15 mouse cellular contexts compared by ENCODE assay signal in the genomic region with DNA sequence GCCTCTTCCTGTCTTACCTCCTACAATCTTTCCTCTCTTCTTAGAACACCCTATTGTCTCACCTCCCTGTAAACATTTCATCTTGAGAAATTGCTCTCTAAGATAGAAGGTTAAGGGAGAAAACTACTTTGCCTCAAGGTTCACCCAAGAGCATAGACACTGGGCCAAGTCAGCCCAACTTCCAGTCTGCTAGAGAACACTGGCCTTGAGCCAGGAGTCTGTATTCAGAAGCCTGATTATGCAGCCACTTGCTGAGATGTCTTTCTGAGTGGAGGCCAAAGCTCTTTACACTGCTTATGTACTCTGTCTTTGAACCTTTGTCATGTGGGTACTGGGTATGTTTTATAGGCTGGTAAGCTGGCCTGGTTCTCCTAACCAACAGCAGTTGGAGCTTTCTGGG.
A peak's percentile ranks its signal among the peaks of the same experiment; 100 is the strongest.
DNase-seq lines count a peak whose midpoint lies in the region; ATAC-seq and TF ChIP-seq lines count a peak whose summit lies in the region.
"Had no signal": no experiment of that assay in that cellular context is flagged by ENCODE, and none has a peak within 500 bp of the region (broad histone marks: within the 10 kb centered on the region; RNA-seq: fewer than 3 reads in every experiment).

No protein-coding gene starts in this region.

- TF ChIP-seq EP300 in lung, postnatal 0 days (IDR thresholded peaks at IDR 0.05): no peak

- no peak overlapping the region for H3K4me3 ChIP-seq in forebrain, embryonic 15.5 days
- no peak overlapping the region for H3K4me3 ChIP-seq in forebrain, embryonic 13.5 days
- H3K4me3 ChIP-seq in lung, postnatal 0 days (ENCODE audit: low read depth, low read length): no peak overlapping the region
- H3K4me3 ChIP-seq: heart, embryonic 10.5 days; lung, embryonic 15.5 days; myocyte; neural tube, embryonic 15.5 days had no signal

- no peaks in the 10 kb centered on the region for H3K27me3 ChIP-seq in forebrain, embryonic 15.5 days
- no peaks in the 10 kb centered on the region for H3K27me3 ChIP-seq in forebrain, embryonic 13.5 days
- H3K27me3 ChIP-seq in lung, postnatal 0 days (replicated peaks; ENCODE audit: insufficient read depth, low read length): no peaks in the 10 kb centered on the region
- H3K27me3 ChIP-seq: lung, embryonic 15.5 days; neural tube, embryonic 15.5 days had no signal

- no peak overlapping the region for H3K9ac ChIP-seq in forebrain, embryonic 15.5 days (replicated peaks)
- no peak overlapping the region for H3K9ac ChIP-seq in forebrain, embryonic 13.5 days
- H3K9ac ChIP-seq in lung, postnatal 0 days (replicated peaks; ENCODE audit: low read depth): no peak overlapping the region
- H3K9ac ChIP-seq: lung, embryonic 15.5 days; neural tube, embryonic 15.5 days had no signal

- H3K4me1 ChIP-seq in forebrain, embryonic 15.5 days: peaks cover 14% of the 10 kb centered on the region
- H3K4me1 ChIP-seq in forebrain, embryonic 13.5 days: peaks cover 19% of the 10 kb centered on the region
- H3K4me1 ChIP-seq in lung, postnatal 0 days (ENCODE audit: insufficient read depth, low read depth, low read length): no peaks in the 10 kb centered on the region
- H3K4me1 ChIP-seq: lung, embryonic 15.5 days had no signal

- H3K36me3 ChIP-seq in forebrain, embryonic 15.5 days: no peaks in the 10 kb centered on the region
- H3K36me3 ChIP-seq in forebrain, embryonic 13.5 days (ENCODE audit: poor library complexity, severe bottlenecking): no peaks in the 10 kb centered on the region
- H3K36me3 ChIP-seq in lung, postnatal 0 days (ENCODE audit: insufficient read depth, low read length): no peaks in the 10 kb centered on the region
- H3K36me3 ChIP-seq: heart, embryonic 10.5 days; lung, embryonic 15.5 days; neural tube, embryonic 15.5 days had no signal

- H3K27ac ChIP-seq in forebrain, embryonic 15.5 days (replicated peaks): no peak overlapping the region
- no peak overlapping the region for H3K27ac ChIP-seq in forebrain, embryonic 13.5 days
- no peak overlapping the region for H3K27ac ChIP-seq in lung, postnatal 0 days (ENCODE audit: low read length)
- H3K27ac ChIP-seq: heart, embryonic 10.5 days; lung, embryonic 15.5 days; neural tube, embryonic 15.5 days had no signal

- peak; percentile 39; the same call in 1 of the 2 replicates for ATAC-seq in forebrain, embryonic 15.5 days (replicated peaks)
- ATAC-seq in forebrain, embryonic 13.5 days: no peak
- no peak for ATAC-seq in lung, postnatal 0 days
- ATAC-seq: hindbrain, embryonic 16.5 days had no signal

- no peaks in the 10 kb centered on the region for H3K9me3 ChIP-seq in forebrain, embryonic 15.5 days
- no peaks in the 10 kb centered on the region for H3K9me3 ChIP-seq in forebrain, embryonic 13.5 days (replicated peaks)
- no peaks in the 10 kb centered on the region for H3K9me3 ChIP-seq in lung, postnatal 0 days (ENCODE audit: low read length)
- H3K9me3 ChIP-seq: heart, embryonic 10.5 days; lung, embryonic 15.5 days; neural tube, embryonic 15.5 days had no signal

- peak; percentile 33 for DNase-seq in kidney, postnatal 14 days
- no peak for DNase-seq in kidney, adult 9 months
- DNase-seq in lung, postnatal 14 days: peak; percentile 8
- DNase-seq in lung, postnatal 0 days (ENCODE audit: low spot score): no peak
- peak; percentile 76 for DNase-seq in adipocyte (ENCODE audit: low spot score)
- DNase-seq in thymus, postnatal 10 days (ENCODE audit: low spot score in 2 of 2): no peak
- DNase-seq: gastrocnemius, postnatal 36 days; thymus, postnatal 36 days had no signal

- no peak overlapping the region for H3K4me2 ChIP-seq in forebrain, embryonic 15.5 days (replicated peaks)
- H3K4me2 ChIP-seq in forebrain, embryonic 13.5 days: no peak overlapping the region
- no peak overlapping the region for H3K4me2 ChIP-seq in lung, postnatal 0 days (replicated peaks; ENCODE audit: low read depth, low read length)
- H3K4me2 ChIP-seq: lung, embryonic 15.5 days; neural tube, embryonic 15.5 days had no signal

- no peak for TF ChIP-seq CTCF in lung, postnatal 0 days (IDR thresholded peaks at IDR 0.05)

Comparison
In these comparisons a context has a peak if more than half of its experiments do, and no peak if none do; other contexts are left out.
1. DNase-seq: peak in kidney, postnatal 14 days (single experiment), lung, postnatal 14 days (single experiment) and adipocyte (single experiment); none in kidney, adult 9 months (single experiment), lung, postnatal 0 days (single experiment) and thymus, postnatal 10 days (0 of 2).